Mouse (Mus musculus): ENCODE data around the gene Tph2.

Tph2 gene

DNA sequence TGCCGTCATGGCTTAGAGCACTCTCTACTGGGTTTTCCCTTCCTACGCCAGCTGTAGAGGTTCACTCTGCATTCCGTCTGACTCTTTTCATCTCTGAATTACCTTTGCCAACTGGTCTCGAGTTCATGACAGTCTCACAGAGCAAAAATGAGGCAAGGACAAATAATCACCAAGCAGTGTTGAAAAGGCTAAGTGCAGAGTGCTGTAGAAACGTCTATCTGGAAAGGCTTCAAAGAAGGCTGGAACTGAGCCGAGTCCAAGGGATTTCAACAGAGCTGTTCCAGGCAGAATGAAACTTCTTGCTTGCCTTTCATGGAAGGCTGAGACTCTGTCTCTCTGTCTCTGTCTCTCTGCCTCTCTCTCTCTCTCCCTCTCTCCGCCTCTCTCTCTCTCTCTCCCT is 47.8 kb downstream of the Tph2 start:
- DNase-seq (ENCODE audit: low spot score) = no peak

DNA sequence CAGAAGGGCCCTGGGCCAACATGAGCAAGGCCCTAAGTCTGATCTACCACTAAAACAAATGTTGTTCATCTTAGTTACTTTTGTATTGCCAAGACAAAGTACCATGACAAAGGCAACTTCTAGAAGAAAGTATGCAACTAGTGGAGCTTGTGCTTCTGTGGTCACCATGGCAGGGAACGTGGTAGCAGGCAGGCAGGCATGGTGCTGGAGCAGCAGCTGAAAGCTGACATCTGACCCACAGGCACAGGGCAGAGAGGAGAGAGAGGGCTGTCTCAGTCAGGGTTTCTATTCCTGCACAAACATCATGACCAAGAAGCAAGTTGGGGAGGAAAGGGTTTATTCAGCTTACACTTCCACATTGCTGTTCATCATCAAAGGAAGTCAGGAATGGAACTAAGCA is 56.9 kb downstream of the Tph2 start:
- no peak for DNase-seq (ENCODE audit: low spot score)

DNA sequence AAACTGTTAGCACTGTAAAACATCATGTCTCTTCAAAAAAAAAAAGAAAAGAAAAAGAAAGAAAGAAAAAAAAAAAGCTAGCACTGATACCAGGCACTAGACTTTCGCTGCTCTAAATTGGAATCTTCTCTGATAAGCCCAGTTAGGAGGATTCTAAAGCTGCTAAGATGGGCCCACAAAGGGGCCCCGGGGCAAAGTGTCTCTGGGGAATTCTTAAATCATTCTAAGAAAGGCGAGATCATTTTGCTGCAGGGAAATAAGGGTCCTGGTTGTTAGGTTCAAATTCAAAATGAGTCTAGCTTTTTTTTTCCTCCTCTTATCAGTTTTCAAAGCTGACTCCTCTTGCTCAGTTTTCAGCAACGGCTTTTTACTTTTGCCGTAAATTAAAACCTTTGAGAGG is 59.3 kb downstream of the Tph2 start:
- no peak for DNase-seq (ENCODE audit: low spot score)

DNA sequence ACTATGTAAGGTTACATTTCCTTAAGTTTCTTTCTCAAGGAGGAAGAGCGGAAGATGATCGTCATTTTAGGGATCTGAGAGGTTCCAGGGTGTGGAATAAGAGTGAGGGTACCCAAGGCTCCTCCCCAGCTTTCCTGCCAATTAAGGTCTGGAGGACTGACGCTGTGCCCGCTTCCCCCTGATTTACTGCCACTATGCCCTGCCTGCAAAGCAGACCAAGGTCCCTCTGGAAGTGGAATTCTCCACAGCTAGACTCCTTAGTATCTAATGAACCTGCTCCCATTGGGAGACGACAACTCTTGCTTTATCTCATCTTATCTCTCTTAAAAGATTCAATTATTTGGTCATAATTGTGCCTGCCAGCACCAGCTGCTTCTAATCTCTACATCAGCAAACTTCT is 59.8 kb downstream of the Tph2 start:
- DNase-seq (ENCODE audit: low spot score) = no peak

DNA sequence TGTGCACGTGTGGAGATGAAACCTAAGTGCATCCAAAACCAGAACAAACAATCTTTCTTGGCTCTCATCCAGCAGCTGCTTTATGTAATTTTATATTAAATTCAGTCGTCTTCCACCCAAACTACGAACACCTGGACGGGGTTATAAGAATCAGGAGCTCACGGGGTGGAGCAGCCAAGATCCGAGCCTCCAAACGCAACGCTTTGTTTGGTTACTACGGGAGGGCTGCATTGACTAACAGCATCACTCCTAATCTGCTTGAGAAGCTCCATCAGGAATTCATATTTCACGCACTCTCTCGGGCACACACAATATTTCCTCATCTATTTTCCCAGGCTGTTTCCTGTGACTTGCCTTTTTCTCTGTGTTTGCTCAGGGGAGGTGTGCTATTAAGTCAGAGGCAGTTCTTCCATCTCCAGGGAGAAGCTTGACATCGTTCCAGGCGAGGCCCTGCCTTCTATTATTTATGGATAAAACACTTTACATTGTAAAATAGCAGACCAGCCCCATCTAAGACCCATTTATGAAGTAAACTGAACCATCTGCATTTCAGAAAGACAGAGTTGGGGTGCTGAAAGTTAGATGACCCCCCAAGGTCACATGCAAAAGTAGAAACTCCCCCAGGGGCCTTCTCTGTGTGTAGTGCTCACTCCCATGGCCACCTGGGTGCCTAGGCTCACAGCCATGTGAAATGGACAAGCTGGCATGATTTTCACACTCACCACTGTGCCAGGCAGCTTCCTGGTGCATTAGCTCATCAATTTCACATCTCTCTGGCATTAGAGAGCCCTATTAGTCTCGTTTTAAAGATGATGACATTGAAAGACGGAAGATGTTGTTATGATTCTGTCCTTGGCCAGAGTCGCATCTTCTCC is 76.9 kb downstream of the Tph2 start:
- no peak for DNase-seq (ENCODE audit: low spot score)

DNA sequence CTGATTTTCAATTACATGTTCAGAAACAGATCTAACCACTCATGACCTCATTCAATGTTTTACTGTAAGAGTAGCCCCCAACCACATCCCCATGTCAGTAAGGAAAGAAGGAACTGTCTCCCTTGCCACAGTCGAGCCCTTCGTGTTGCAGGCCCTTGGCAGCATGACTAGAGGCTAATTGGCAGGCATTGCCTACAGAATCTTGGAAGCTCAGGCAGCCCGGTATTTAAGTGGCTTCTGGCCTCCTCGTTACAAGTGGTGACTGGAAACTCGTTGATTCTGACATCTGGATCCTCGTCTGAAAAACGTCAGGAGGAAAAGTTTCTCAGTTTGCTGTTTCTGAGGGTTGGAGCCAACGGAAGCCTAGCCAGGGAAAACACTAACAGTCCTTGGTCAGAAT is 80.6 kb downstream of the Tph2 start:
- no peak for DNase-seq (ENCODE audit: low spot score)

DNA sequence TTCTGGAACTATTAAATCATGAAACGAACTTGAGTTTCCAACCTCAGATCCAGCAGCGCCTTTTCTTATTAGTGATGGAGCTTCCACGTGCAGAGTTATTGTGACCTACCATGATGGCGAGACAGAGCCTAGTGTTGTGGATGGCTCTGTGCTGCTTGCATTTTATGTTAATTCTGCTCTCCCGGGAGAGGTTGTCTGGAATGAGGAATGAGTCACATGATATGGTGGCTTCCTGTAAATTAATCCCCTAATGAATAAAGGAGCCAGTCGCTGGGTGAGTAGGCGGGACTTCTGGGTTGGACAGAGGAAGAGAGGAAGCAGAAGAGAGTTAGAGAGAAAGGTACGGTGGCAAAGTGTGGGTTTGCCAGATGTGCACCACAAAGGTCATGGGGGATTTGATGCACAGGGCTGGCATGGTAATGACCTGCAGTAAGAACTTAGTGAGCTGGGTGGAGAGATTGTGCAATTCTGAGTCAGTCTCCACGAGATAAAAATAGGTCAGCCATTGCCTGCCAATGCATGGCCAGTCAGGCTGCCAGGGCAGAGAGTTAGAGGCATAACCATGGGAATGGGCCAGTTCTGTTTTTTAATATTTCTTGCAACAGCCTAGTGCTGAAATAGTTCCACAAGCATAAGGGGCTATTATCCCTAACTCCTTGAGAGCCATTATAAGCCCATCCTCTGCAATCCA is 84.8 kb downstream of the Tph2 start:
- DNase-seq (ENCODE audit: low spot score) = no peak

DNA sequence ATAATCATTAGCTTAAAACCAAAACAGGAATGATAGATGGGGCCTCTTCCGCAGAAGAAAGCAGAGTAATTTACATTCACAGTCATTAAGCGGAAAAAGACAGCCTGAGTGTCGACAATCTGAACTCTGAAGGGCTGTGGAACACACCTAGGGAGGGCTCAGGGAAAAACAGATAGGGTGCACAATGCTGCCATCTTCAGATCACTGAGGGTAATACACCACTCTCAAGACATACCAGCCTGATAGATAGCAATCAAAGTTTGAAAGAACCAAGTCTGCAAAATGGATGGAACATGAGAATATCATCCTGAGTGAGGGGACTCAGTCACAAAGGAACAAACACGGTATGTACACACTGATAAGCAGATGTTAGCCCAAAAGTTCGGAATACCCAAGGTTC is 87.7 kb downstream of the Tph2 start:
- DNase-seq (ENCODE audit: low spot score) = peak; percentile 40

DNA sequence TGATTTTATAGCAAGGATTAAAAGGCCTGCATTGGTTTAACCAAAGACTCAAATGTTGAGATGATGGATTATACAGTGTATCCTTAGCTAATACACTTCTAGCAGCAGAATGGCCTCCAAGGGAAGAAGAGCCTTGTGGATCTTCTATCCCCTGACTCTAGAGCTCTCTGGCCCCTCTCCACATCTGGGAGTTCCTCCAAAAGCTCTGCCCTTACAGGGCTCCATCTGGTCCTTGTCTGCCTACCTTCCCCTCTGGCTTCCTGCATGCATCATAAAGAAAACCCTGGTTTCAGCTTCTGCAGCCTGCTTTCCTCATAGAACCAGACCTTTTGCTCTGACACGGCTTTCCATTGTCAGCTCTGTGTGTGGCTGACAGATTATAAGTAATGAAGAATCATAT is 88.6 kb downstream of the Tph2 start:
- no peak for DNase-seq (ENCODE audit: low spot score)

DNA sequence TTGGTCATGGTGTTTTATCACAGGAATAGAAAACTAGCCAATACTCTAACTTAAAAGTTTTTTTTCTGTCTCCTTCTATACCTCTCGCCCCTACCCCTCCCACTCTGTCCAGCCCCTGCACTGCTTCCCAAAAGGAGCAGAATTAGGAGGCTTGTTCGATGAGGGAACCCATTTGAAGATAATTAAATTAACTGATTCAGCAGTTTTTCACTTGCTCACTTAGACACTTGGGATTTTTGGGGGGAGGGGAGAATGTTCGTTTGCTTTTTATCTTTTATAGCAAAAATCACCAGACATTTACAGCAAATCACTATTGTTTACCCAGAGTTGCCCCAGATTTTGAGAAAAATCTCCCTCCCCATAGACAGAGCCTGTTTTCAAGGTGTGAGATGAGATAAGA is 106.6 kb downstream of the Tph2 start:
- DNase-seq (ENCODE audit: low spot score) = no peak

DNA sequence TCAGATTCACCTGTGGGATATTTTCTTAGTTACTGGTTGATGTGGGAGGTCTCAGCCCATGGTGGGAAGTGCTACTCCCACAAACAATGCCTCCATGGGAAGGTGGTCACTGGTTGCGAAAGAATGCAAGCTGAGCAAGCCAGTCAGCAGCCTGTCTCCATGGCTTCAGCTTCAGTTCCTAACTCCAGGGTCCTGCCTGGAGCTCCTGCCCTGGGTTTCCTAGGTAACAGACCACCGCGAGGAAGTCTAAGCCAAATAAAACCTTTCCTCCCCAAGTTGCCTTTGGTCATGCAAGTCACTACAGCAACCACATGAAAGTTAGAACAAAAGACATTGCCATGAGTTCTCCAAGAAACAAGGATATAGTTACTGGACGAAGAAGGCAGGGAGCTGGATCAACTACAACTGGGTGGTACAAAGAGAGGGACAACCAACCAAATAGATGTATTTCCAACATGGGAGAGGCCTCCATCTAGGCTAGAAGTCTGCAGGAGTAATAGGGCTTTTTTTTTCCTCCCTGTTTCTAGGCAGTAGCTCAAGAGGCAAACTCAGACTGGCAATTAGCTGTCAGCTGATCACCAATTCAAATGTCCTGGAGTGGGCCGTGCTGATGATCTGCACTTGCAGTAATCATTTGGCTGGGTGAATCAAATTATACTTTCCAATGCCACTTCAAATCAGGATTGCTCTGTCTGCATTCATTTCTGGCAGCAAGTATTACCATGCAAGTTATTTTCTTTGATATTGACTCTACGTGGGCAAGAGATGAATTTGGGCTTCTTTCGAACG is 115.5 kb downstream of the Tph2 start:
- no peak for DNase-seq (ENCODE audit: low spot score)

DNA sequence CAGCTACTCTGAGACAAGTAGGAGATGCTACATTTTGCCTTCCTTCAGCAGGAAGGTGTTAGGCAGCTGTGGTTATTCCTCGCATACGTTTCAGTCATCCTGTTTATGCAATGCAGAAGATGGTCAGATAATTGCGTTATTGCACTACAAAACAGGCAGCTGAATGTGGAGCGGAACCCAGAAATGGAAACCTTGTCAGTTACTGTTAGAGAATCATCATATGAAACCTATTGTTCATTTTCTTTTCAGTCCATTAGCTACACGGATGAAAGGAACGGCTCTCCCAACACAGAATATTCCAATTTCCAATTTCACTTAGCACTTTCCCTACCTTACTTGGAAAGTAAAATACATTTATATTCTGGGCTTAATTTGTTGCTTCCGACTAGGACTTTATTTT is 120.9 kb downstream of the Tph2 start:
- no peak for DNase-seq (ENCODE audit: low spot score)

DNA sequence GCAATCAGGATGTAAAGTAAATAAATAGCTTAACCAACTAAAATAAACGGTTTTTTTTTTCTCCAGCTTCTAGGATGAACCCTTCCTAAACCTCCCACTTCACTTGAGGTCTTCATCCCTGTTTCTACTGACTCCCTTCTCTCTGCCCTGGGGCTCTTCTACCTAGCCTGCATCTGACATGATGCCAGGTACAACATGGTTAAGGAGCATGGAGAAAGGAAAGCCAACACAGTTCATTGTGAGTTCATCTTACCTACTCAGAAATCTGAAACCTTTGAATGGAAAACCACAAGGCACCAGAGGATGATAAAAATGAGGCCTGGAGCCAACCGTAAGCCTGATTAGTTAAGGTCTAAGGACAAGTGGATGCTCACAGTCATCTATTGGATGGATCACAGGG is 123.3 kb downstream of the Tph2 start:
- no peak for DNase-seq (ENCODE audit: low spot score)

DNA sequence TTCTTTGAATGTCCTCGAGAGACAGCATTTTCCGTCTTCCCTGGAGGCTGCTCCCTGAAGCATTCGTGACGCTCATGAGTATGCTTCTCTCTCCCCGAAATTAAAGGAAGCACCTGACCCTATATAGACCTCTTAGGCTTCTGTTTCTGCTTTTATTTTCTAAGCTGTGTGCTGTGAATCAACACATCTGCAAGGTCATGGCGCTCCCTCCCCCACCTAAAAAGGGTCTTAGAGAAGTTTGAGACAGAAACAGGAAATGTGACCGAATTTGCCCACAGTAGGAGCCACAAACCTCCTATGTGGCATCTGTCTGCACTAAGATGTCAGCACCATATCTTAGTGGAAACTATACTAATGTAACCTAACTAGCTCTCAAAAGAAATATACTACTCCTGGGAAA is 124.1 kb downstream of the Tph2 start:
- DNase-seq (ENCODE audit: low spot score) = no peak

DNA sequence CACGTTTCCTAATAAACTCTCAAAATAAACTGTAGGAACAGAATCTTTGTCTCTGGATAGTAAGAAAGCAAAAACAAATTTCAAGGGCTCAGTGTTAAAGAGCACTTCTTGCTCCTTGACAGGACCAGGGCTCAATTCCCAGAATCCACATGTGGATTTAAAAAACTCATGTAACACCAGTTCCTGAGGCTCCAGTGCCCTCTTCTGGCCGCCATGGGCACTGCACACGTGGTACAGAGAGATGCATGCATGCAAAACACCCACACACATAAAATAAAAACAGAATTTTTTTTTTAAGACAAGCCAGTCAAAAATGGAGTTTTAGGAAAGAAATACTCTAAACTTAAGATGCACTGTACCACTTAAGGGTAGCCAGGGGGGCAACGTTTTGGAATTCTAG is 133.2 kb downstream of the Tph2 start:
- no peak for DNase-seq (ENCODE audit: low spot score)

DNA sequence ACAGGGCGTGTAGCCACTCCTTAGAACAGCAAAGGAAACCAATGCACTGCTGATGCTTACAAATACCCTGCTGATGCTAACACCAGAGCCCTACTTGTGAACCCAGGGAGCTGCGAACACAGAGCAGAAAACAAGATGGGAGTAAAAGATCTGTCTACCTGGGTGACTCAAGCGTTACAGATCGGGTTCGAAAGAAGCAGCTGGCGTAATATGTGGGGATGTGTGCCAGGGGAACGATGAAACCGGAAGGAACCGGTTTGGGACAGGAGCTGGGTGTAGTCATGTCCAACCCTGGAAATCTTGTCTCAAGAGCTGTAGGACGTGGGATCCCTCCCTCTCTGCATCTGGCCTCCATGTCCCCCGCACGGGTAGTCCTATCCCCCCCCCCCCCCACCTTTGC is 134.1 kb downstream of the Tph2 start:
- no peak for DNase-seq (ENCODE audit: low spot score)

DNA sequence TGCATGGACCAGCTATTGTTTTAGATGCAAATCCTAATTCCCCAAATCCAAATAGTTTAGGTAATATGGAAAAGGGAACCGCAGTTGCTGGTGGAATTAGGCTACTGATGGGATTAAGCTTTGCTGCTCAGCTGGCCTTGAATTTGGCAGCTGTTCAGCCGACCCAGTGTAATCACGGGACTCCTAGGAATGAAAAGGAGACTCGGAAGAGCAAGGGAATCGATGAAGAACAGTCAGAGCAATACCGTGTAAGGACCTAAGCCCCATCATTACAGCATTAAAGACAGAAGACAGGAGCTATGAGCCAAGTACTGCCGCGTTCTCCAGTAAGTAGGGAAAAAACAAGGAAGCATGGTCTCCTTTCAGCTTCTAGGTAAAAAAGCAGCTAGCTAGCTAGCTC is 134.6 kb downstream of the Tph2 start:
- no peak for DNase-seq (ENCODE audit: low spot score)

DNA sequence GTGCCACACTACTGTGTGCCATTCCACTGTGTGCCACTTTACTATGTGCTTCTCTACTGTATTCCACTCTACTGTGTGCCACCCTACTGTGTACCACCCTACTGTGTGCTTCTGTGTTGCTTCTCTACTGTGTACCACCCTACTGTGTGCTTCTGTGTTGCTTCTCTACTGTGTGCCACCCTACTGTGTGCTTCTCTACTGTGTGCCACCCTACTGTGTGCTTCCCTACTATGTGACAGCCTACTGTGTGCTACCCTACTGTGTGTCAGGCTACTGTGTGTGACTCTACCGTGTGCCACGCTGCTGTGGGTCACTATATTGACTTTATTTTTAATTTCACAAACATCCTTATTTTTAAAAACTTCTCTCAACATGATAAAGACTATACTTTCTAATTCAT is 136.3 kb downstream of the Tph2 start:
- no peak for DNase-seq (ENCODE audit: low spot score)

DNA sequence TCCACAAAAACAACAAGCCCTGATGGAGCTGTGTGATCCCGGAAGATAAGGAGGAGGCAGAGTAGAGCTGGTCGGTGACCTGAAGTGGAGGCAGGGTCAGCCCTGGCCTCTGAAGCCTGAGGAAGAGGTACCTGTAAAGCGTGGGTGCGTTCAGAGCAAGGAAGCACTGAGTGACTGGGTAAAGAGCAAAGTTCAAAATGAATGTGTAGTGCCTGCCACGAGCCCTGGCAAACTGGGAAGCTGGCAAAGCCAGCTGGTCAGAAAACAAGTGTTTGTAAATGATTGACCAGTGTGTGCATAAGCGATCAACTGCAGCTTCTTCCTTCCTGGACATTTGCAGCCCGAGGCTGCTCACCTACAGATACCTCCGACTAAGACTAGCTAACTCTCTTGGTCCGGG is 149.1 kb downstream of the Tph2 start:
- no peak for DNase-seq (ENCODE audit: low spot score)

Data from urinary bladder, postnatal 14 days (tissue).